Mouse (Mus musculus) embryonic facial prominence, embryonic 13.5 days (tissue): Measurements from ENCODE around the gene Dnmt3a. TPM values are rescaled to one million over a fixed set of nuclear protein-coding genes. Genes with fewer than 3 reads are reported as not detected.

ENCODE experiments used
- ATAC-seq: fragments of 200-750 bp; cut with Nextera tagmentation; 2 replicates; pipeline ENCODE4 v1.8.0; 2017; ENCODE audit warnings: low read depth; ENCODE audit not compliant: insufficient number of reproducible peaks, insufficient read depth, low FRiP score, low TSS enrichment
- H3K27ac ChIP-seq: fragments of 300-500 bp; sonication (generic); 2 replicates; pipeline ENCODE4 v1.5.1; 2015; ENCODE audit warnings: moderate library complexity, mild to moderate bottlenecking, inconsistent platforms
- H3K27me3 ChIP-seq: fragments of 300-500 bp; sonication (generic); 2 replicates; pipeline ENCODE4 v1.6.1; 2015; ENCODE audit warnings: mild to moderate bottlenecking, inconsistent platforms
- H3K36me3 ChIP-seq: fragments of 300-500 bp; sonication (generic); 2 replicates; pipeline ENCODE4 v1.6.1; 2015; ENCODE audit warnings: mild to moderate bottlenecking, inconsistent platforms
- H3K4me1 ChIP-seq: fragments of 300-500 bp; sonication (generic); 2 replicates; pipeline ENCODE4 v1.6.1; 2015; ENCODE audit warnings: inconsistent platforms
- H3K4me2 ChIP-seq: fragments of 300-500 bp; sonication (generic); 2 replicates; pipeline ENCODE4 v1.6.1; 2015; ENCODE audit warnings: moderate library complexity, mild to moderate bottlenecking, inconsistent platforms
- H3K4me3 ChIP-seq: fragments of 300-500 bp; sonication (generic); 2 replicates; pipeline ENCODE4 v1.5.1; 2015; ENCODE audit warnings: mild to moderate bottlenecking, inconsistent platforms
- H3K9ac ChIP-seq: fragments of 300-500 bp; sonication (generic); 2 replicates; pipeline ENCODE4 v1.6.1; 2015; ENCODE audit warnings: mild to moderate bottlenecking, inconsistent platforms
- H3K9me3 ChIP-seq: fragments of 300-500 bp; sonication (generic); 2 replicates; pipeline ENCODE4 v1.6.1; 2016; ENCODE audit warnings: inconsistent platforms
- WGBS: fragments of 180-500 bp; shearing (Covaris S2); methylation state at CpG from one replicate; pipeline ENCODE4 v1.1.7; 2015; ENCODE audit warnings: mixed read lengths; 5-methylcytosine and 5-hydroxymethylcytosine counted together
- polyA plus RNA-seq: library from polyadenylated mRNA; unstranded; fragments of >200 nt; fragmentation: Nextera tagmentation; extraction: Ambion mirVana; gene quantifications from 2 replicates; pipeline ENCODE4 v1.2.1, GENCODE M21; 2015

The Dnmt3a gene
- polyA plus RNA-seq, 1 experiment from 2014 or later: 168 TPM

- Histone ChIP-seq H3K4me1 (peaks cover 20% of the 10 kb centered on the region), H3K27me3 (no peaks in the 10 kb centered on the region), H3K4me3 (no peak overlapping the region), H3K9ac (no peak overlapping the region), H3K9me3 (no peaks in the 10 kb centered on the region), H3K4me2 (no peak overlapping the region), H3K36me3 (peaks cover 80% of the 10 kb centered on the region), H3K27ac (no peak overlapping the region)
- WGBS: 80% methylated on average over 2 of the region's 2 CpGs
- ATAC-seq: no peak
Measured at GRCm38 (mm10) chr12:3856748-3857147, 50.9 kb downstream of the Dnmt3a start.

GRCm38 (mm10) chr12:3857231-3857630, 51.4 kb downstream of the Dnmt3a start:
- Histone ChIP-seq H3K27ac (no peak overlapping the region), H3K9ac (no peak overlapping the region), H3K4me1 (peaks cover 20% of the 10 kb centered on the region), H3K9me3 (no peaks in the 10 kb centered on the region), H3K4me2 (no peak overlapping the region), H3K27me3 (no peaks in the 10 kb centered on the region), H3K4me3 (no peak overlapping the region), H3K36me3 (peaks cover 84% of the 10 kb centered on the region)
- 79% methylated on average over 3 of the region's 3 CpGs for WGBS
- ATAC-seq: no peak

- peaks cover 82% of the 10 kb centered on the region for H3K36me3 ChIP-seq
- 77% methylated on average over 9 of the region's 9 CpGs for WGBS
- H3K27me3 ChIP-seq: no peaks in the 10 kb centered on the region
- H3K4me3 ChIP-seq: no peak overlapping the region
- H3K9ac ChIP-seq: no peak overlapping the region
- no peaks in the 10 kb centered on the region for H3K9me3 ChIP-seq
- no peak overlapping the region for H3K4me2 ChIP-seq
- no peak overlapping the region for H3K27ac ChIP-seq
- peaks cover 20% of the 10 kb centered on the region for H3K4me1 ChIP-seq
- ATAC-seq: no peak
Measured at GRCm38 (mm10) chr12:3857773-3858172, 52.0 kb downstream of the Dnmt3a start.

GRCm38 (mm10) chr12:3858754-3859153, 52.9 kb downstream of the Dnmt3a start:
- Histone ChIP-seq H3K4me3 (no peak overlapping the region), H3K36me3 (peaks cover 80% of the 10 kb centered on the region), H3K9me3 (no peaks in the 10 kb centered on the region), H3K4me2 (no peak overlapping the region), H3K27ac (no peak overlapping the region), H3K9ac (no peak overlapping the region), H3K27me3 (no peaks in the 10 kb centered on the region), H3K4me1 (peaks cover 20% of the 10 kb centered on the region)
- 90% methylated on average over 4 of the region's 4 CpGs for WGBS
- ATAC-seq: no peak

GRCm38 (mm10) chr12:3859545-3859944, 53.7 kb downstream of the Dnmt3a start:
- Histone ChIP-seq H3K27ac (no peak overlapping the region), H3K36me3 (peaks cover 78% of the 10 kb centered on the region), H3K27me3 (no peaks in the 10 kb centered on the region), H3K9me3 (no peaks in the 10 kb centered on the region), H3K4me1 (peaks cover 20% of the 10 kb centered on the region), H3K9ac (no peak overlapping the region), H3K4me3 (no peak overlapping the region), H3K4me2 (no peak overlapping the region)
- 49% methylated on average over 3 of the region's 3 CpGs for WGBS
- no peak for ATAC-seq

GRCm38 (mm10) chr12:3860005-3860404, 54.2 kb downstream of the Dnmt3a start:
- no peaks in the 10 kb centered on the region for H3K9me3 ChIP-seq
- H3K9ac ChIP-seq: no peak overlapping the region
- peaks cover 78% of the 10 kb centered on the region for H3K36me3 ChIP-seq
- 68% methylated on average over 5 of the region's 5 CpGs for WGBS
- H3K27ac ChIP-seq: no peak overlapping the region
- H3K4me2 ChIP-seq: no peak overlapping the region
- H3K4me1 ChIP-seq: peaks cover 17% of the 10 kb centered on the region
- no peak for ATAC-seq
- no peaks in the 10 kb centered on the region for H3K27me3 ChIP-seq
- no peak overlapping the region for H3K4me3 ChIP-seq

- peaks cover 3% of the 10 kb centered on the region for H3K4me1 ChIP-seq
- ATAC-seq: no peak
- H3K9me3 ChIP-seq: no peaks in the 10 kb centered on the region
- H3K4me2 ChIP-seq: no peak overlapping the region
- peaks cover 86% of the 10 kb centered on the region for H3K36me3 ChIP-seq
- H3K27ac ChIP-seq: no peak overlapping the region
- H3K27me3 ChIP-seq: no peaks in the 10 kb centered on the region
- no peak overlapping the region for H3K4me3 ChIP-seq
- no peak overlapping the region for H3K9ac ChIP-seq
- 89% methylated on average over 4 of the region's 4 CpGs for WGBS
Measured at GRCm38 (mm10) chr12:3861665-3862228, 55.9 kb downstream of the Dnmt3a start.

- no peak for ATAC-seq
- H3K9ac ChIP-seq: no peak overlapping the region
- H3K9me3 ChIP-seq: no peaks in the 10 kb centered on the region
- H3K4me1 ChIP-seq: peaks cover 3% of the 10 kb centered on the region
- H3K36me3 ChIP-seq: peaks cover 87% of the 10 kb centered on the region
- H3K27ac ChIP-seq: no peak overlapping the region
- no peak overlapping the region for H3K4me3 ChIP-seq
- 89% methylated on average over 6 of the region's 6 CpGs for WGBS
- H3K27me3 ChIP-seq: no peaks in the 10 kb centered on the region
- H3K4me2 ChIP-seq: no peak overlapping the region
Measured at GRCm38 (mm10) chr12:3862253-3862652, 56.4 kb downstream of the Dnmt3a start.

GRCm38 (mm10) chr12:3864208-3864607, 58.4 kb downstream of the Dnmt3a start:
- Histone ChIP-seq H3K4me1 (peaks cover 3% of the 10 kb centered on the region), H3K27me3 (no peaks in the 10 kb centered on the region), H3K9me3 (no peaks in the 10 kb centered on the region), H3K4me2 (no peak overlapping the region), H3K4me3 (no peak overlapping the region), H3K27ac (no peak overlapping the region), H3K9ac (no peak overlapping the region), H3K36me3 (peaks cover 87% of the 10 kb centered on the region)
- 94% methylated on average over 8 of the region's 8 CpGs for WGBS
- ATAC-seq: no peak

- H3K27ac ChIP-seq: no peak overlapping the region
- peaks cover 8% of the 10 kb centered on the region for H3K4me1 ChIP-seq
- no peak overlapping the region for H3K4me2 ChIP-seq
- H3K9ac ChIP-seq: no peak overlapping the region
- ATAC-seq: no peak
- peaks cover 83% of the 10 kb centered on the region for H3K36me3 ChIP-seq
- WGBS: 87% methylated on average over 8 of the region's 8 CpGs
- H3K9me3 ChIP-seq: no peaks in the 10 kb centered on the region
- H3K4me3 ChIP-seq: no peak overlapping the region
- no peaks in the 10 kb centered on the region for H3K27me3 ChIP-seq
Measured at GRCm38 (mm10) chr12:3865594-3865993, 59.8 kb downstream of the Dnmt3a start.

GRCm38 (mm10) chr12:3866654-3867370, 61.0 kb downstream of the Dnmt3a start:
- Histone ChIP-seq H3K9me3 (no peaks in the 10 kb centered on the region), H3K4me1 (peaks cover 19% of the 10 kb centered on the region), H3K4me2 (no peak overlapping the region), H3K27me3 (no peaks in the 10 kb centered on the region), H3K4me3 (no peak overlapping the region), H3K9ac (no peak overlapping the region), H3K36me3 (peaks cover 76% of the 10 kb centered on the region), H3K27ac (peak overlapping the region; percentile 22; the same call in 1 of the 2 replicates)
- no peak for ATAC-seq
- WGBS: 73% methylated on average over 12 of the region's 12 CpGs

GRCm38 (mm10) chr12:3868115-3868514, 62.3 kb downstream of the Dnmt3a start:
- 87% methylated on average over 5 of the region's 5 CpGs for WGBS
- Histone ChIP-seq H3K4me2 (no peak overlapping the region), H3K36me3 (peaks cover 76% of the 10 kb centered on the region), H3K9ac (no peak overlapping the region), H3K27me3 (no peaks in the 10 kb centered on the region), H3K4me3 (no peak overlapping the region), H3K4me1 (peaks cover 26% of the 10 kb centered on the region), H3K9me3 (no peaks in the 10 kb centered on the region), H3K27ac (no peak overlapping the region)
- no peak for ATAC-seq
